Mouse (Mus musculus) layer of hippocampus, adult 18-20 months (tissue): ENCODE data around the gene Frk. TPM values are rescaled to one million over a fixed set of nuclear protein-coding genes. Genes with fewer than 3 reads are reported as not detected.
A peak's percentile ranks its signal among the peaks of the same experiment; 100 is the strongest.
"Not testable (repeated sequence)": the region's sequence is repeated elsewhere in the genome, so short reads cannot be mapped to it uniquely, and the experiment has no call there.

Experiments
- DNase-seq, 2 experiments: peaks; one replicate each; pipeline ENCODE4 v3.0.0; 2022; ENCODE audit warnings: low spot score in 2 of 2
- long read RNA-seq: library from polyadenylated mRNA; stranded (forward); transcript quantifications from one replicate; pipeline ENCODE4 v2.0.0, GENCODE M21; 2021
- total RNA-seq, 2 experiments: library from RNA; stranded (reverse); gene quantifications; 2 replicates each; pipeline ENCODE4 v1.2.3; 2021

The Frk gene
- under 1 TPM; 0.18 to 0.54 TPM for total RNA-seq
- long read RNA-seq: 0 reads

DNA sequence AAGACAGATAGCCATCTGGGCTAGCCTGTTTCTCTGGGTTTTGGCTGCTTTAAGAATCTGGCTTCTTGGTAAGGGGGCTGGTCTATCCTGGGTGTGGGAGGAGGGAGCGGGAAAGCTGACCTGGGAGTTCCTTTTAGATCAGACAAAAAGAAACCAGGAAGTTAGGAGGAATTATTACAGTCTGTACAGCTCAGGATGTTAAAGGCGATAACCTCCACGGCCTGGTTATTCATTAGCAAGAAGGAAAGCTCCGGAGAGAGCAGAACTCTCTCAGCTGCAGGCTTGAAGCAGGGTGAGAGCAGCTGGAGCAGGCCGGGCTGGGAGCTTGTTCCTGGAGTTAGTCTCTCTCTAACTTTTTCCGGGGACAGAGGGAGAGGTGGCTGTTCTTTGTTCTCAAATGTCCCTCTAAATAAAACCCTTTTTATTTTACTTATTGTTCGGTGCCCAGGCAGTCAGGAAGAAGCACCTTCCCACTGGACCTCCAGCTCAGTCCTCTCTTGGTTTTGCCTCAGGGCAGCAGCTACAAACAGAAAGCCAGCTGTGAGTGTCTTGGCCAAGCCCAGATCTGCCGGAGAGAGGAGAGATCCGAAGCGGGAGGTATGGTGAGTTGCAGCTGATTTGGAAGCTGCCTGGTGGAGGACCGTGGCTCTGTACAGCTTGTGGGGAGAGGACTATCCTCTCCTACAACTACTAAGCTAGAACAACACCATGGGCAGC lies at the start of gene Frk:
Gene Frk, plus strand, starts transcription at position 103 of the 717 bp plus-strand sequence.
- no peak for DNase-seq

DNA sequence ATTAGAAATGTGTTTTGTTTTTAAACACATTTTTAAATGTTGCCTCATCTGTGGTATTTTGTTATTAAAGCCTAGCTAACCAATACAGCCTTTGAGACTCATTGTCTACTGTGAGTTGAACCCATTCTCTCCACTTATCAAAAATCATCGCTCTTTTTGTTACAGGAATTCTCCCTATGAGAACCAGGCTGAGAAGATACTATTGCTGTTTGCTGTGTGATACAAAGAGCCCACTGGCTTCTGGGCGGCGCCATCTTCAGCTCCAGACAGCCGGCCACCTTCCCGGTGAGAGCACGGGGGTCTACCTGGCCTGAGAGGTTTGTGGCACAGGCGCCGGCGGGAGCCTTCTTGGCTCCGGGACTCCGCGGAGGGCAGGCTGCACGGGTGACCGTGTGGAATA lies 49.0 kb upstream of the Frk start:
- DNase-seq: not testable (repeated sequence)

- DNase-seq: no peak
These were observed 33.7 kb upstream of the Frk start for GRCm38 (mm10) chr10:34449469-34449868.

- DNase-seq: no peak
These were observed 21.7 kb upstream of the Frk start for GRCm38 (mm10) chr10:34461451-34461850.

DNA sequence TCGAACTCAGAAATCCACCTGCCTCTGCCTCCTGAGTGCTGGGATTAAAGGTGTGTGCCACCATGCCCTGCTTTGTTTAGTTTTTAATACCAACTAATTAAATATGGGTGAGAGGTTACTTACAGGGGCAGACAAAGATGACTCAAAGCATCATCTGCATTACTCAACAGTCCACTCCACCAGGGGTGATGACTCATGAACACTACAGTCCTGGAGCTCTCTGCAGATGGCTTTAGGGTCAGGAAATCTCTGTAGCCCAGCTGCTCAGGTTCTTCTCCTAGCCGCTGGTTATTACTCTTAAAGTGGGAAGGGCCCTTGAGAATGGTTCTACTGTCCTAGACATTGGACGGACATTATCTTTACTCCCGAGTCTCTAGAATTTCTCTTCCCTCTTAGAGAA lies 18.9 kb upstream of the Frk start:
- DNase-seq: no peak

GRCm38 (mm10) chr10:34469037-34469436 lies 14.2 kb upstream of the Frk start:
- no peak for DNase-seq

DNA sequence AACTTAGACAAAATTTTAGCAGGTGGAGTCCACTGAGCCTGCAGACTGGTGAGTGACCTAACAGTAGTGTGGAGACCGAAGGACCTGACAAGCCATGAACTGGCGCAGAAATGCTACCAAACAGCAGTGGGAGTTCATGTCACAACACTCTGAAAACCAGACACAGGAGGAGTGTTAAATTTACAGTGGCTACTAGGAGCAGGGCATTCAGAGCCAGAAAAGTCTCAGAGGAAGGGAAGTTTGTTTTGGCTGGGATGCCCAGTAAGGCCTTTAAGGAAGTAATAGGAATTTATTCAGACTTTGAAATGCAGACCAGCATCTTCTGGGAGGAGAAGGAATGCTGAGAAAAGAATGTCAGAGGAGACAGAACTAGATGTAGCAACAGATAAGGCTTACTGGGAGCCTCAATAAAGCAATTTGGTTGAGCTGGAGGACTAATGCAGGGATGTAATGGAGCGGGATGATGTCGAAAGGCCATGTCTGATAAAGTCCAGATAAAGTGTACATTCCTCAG lies 3.2 kb upstream of the Frk start:
- no peak for DNase-seq

GRCm38 (mm10) chr10:34484014-34484411 lies 814 bp downstream of the Frk start:
- no peak for DNase-seq

- DNase-seq: no peak
These were observed 1.9 kb downstream of the Frk start for GRCm38 (mm10) chr10:34485079-34485478.

DNA sequence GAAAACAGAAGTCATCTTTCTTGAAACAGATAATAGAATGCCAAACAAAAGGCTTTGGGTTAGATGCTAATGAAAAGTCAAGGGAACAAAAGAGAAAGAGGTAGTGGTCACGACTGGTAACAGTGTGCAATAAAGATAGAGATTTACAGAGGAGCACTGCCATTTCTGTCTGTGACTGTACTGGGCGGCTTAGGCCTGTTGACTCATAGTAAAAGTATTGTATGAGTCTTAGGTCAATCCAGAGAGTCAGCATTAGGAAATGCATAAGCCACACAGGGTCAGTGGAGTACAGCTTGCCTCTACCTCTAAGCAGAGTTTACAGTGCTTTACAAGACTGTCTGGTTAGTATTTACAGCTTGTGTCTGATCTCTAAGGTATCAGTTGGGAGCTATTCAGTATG lies 24.6 kb downstream of the Frk start:
- DNase-seq: no peak

DNA sequence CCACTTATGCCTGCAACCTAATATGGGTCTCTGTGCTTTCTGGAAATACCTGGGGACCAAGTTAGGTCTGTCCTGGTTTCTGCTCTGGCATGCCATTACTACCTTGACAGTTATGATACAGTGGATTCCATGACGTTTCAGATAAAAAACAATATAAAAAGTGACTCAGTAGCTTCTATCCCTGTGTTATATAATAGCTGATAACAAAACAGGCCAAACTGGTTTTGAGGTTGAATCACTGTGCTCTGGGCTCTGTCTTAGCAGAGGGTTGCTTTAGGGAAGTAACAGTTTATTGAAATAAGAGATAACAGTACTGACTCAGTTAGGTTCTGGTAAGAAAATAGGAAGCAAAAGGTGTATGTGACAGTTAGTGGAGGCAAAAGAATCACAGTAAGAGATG lies 25.4 kb downstream of the Frk start:
- DNase-seq: no peak

DNA sequence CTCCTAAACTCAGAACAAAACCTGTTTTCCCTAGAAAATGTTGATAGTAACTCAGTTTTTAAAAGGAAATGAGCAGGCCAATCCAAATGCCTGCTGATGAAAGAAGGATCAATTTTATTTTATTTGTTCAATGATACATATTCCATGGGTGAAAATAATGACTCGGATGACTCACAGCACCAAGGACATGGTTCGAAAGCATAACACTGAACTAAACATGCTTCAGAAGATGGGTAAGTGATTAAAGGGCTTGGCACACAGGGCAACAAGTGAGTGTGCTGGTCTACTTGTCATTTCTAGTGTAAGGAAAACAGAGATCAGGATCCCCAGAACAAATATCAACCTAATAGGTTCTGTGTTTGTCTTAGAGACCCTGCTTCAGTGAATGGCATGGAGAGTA lies 26.1 kb downstream of the Frk start:
- DNase-seq: no peak

- no peak for DNase-seq
These were observed 28.0 kb downstream of the Frk start for GRCm38 (mm10) chr10:34511192-34511591.

DNA sequence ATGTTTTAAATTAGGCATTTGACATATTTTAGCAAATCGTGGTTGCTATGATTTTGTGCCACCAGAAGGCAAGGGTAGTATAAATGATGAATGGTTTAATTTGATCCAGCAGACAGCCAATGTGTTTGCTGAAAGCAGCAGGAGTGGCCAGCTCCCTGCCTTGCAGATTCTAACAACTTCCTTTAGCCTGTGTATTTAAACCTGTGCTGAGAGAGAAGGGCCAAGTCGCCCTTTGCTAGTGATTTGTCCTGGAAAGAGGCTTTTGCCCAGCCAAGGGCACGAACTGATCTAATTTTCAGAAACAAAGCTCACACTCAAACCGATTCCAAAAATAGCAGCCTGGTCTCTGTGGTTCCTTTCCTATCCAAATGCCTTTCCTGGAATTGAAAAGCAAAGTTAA lies 29.4 kb downstream of the Frk start:
- DNase-seq: peak in 1 of 2 experiments; percentile 6

DNA sequence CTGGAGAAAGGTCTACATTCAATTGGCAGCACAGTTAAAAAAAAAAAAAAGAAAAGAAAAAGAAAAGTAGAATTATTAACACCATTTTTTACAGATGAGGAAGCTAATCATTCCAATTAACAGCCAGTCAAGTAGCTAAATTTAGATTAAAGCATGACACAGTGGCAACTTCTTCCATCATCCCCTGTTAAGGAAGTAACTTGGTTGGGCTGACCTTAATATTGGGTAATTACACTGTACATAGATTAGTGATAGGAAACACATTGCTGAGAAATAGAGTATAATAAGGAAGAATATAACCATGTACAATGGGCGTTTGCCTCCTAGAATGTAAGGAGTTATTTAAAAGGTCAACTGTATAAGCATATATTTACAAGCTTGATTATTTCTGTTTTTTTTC lies 42.4 kb downstream of the Frk start:
- DNase-seq: no peak

GRCm38 (mm10) chr10:34531766-34532165 lies 48.6 kb downstream of the Frk start:
- no peak for DNase-seq

DNA sequence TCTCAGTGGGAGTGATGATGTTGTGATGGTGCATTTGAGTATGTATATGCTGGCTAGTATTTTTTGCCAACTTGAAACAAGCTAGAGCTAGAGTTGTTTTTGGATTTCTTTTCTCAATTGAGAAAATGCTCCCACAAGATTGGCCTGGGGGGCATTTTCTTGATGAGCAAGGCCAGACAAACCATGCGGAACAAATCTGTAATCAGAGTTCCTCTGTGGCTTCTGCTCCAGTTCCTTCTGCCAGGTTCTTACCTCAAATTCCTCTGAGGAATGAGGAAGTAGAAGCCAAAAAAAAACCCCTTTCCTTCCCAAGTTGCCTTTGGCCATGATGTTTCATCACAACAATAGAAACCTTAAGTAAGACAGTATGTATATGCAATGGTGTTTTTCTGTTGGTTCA lies 49.3 kb downstream of the Frk start:
- no peak for DNase-seq

DNA sequence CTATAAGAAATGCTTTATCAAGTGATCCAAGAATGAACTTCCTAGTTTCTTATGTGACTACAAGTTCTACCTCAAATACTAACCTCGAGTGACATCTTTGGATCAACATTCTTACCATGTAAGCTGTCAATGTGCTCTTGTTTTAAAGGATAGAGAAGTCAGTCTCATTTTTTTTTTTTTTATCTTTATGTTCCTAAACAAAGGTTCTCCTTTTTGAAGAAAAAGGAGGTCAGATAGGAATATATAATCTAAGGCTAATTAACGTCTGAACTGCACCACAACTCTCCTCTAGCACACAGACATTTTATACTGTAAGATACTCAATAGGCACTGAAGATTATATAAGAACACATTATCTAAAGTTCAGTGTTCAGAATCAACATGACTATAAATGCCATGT lies 57.5 kb downstream of the Frk start:
- DNase-seq: no peak

DNA sequence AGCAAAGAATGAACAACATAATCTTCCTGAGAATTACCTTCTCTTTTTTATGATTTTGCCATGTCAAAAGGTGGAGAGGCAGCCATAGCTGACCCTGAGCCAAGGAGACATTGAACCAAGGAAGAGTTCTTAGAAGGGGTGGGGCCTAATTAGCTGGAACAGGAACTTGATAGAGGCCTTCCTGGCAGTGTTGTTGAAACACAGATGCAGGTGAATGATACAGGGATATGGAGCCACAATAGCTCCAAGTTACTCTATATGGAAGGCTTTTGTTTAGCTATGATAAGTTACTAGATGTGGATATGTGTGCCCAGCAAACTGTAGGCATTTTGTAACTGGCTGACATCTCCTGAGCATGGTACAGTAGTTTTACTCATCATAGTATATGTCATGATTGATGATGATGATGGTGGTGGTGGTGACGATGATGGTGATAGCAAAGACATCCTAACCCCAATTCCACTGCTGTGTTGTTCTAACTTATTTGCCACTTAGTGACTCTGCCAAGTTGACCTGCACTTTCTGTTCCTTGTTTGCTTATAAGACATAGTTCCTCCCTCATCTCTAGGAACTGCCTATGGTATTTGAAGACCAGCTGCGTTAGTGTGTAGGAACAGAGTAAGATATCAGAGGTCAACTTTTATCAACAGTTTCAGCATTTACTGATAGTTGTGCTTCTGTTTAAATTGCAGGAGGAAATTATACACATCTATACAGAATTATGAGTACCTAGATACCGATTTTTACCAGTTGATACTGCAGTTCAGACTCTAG lies 58.7 kb downstream of the Frk start:
- no peak for DNase-seq

GRCm38 (mm10) chr10:34550612-34551011 lies 67.4 kb downstream of the Frk start:
- no peak for DNase-seq

DNA sequence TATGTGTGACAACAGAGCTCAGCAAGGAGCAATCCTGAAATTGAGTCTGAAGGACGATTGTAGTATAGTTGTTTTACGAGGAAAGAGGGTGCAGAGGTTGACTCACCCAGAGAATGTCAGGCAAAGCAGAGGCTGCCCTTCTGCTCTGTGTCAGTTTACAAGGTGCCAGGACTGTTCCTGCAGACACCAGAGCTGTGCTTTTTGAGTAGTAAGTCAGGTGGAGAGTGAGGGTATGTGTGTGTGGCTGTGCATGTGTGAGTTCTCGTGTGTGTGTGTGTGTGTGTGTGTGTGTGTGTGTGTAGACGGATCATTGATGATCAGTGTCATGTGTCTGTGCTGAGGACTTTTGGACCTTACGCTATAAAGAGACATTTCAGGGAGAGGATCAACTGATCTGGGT lies 68.4 kb downstream of the Frk start:
- DNase-seq: no peak

GRCm38 (mm10) chr10:34563518-34564176 lies 80.4 kb downstream of the Frk start:
- no peak for DNase-seq
